Mouse (Mus musculus): ENCODE data around the gene AC124108.1. TPM values are rescaled to one million over a fixed set of nuclear protein-coding genes. Genes with fewer than 3 reads are reported as not detected.
A peak's percentile ranks its signal among the peaks of the same experiment; 100 is the strongest.

Gene AC124108.1
- polyA plus RNA-seq, 1 experiment from 2014 or later, result not detected

DNA sequence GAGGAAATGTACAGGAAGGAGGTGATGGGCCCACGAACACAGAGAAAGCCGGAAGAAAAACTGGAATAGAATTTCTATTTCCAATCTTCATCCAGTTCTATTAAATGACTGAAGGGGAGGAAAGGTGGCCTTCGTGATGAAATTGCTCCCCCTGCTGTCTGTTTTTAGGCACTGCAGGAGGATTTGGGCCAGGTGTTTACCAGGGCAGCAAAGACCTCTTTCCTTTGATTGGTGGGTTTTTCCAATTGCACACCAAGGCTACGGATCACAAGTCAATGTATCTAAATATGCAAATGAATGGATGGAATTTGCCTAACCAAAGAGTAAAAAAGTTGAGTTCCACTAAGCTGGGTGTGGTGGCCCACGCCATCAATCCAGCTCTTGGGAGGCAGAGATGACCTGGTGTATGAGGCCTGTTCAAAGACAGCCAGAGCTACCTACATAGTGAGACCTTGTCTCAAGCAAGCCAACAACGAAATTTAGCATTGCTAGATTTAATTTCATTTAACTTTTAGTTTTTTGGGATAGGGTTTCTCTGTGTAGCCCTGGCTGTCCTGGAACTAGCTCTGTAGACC, 46.4 kb downstream of the AC124108.1 start:
- TF ChIP-seq EP300 (IDR thresholded peaks at IDR 0.05; ENCODE audit: low read depth) (no peak), CTCF (IDR thresholded peaks at IDR 0.05; ENCODE audit: low read depth) (peak; percentile 93)
- Histone ChIP-seq H3K27ac (ENCODE audit: low read depth) (no peak overlapping the region), H3K9me3 (ENCODE audit: low read length) (no peaks in the 10 kb centered on the region), H3K4me1 (ENCODE audit: insufficient read depth) (no peaks in the 10 kb centered on the region), H3K4me2 (ENCODE audit: low read depth, low read length) (no peak overlapping the region), H3K36me3 (replicated peaks; ENCODE audit: insufficient read depth, low read length) (no peaks in the 10 kb centered on the region), H3K4me3 (ENCODE audit: low read depth, low read length) (no peak overlapping the region), H3K27me3 (ENCODE audit: insufficient read depth, low read length) (0 out of 2 replicates have a peak, but pooled peaks cover 9% of the 10 kb centered on the region), H3K9ac (replicated peaks) (no peak overlapping the region)
- 17% methylated on average over 6 of the region's 6 CpGs for WGBS (ENCODE audit: insufficient replicate concordance)
- peak; percentile 64 for DNase-seq
- no peak for ATAC-seq

- no peak for DNase-seq
- Histone ChIP-seq H3K4me2 (ENCODE audit: low read depth, low read length) (no peak overlapping the region), H3K4me1 (ENCODE audit: insufficient read depth) (no peaks in the 10 kb centered on the region; the same call in 1 of the 2 replicates), H3K9me3 (ENCODE audit: low read length) (no peaks in the 10 kb centered on the region), H3K27me3 (ENCODE audit: insufficient read depth, low read length) (no peaks in the 10 kb centered on the region), H3K4me3 (ENCODE audit: low read depth, low read length) (no peak overlapping the region), H3K27ac (ENCODE audit: low read depth) (no peak overlapping the region), H3K36me3 (replicated peaks; ENCODE audit: insufficient read depth, low read length) (no peaks in the 10 kb centered on the region), H3K9ac (replicated peaks) (no peak overlapping the region)
- WGBS (ENCODE audit: insufficient replicate concordance), result 59% methylated on average over 5 of the region's 5 CpGs
- ATAC-seq, result no peak
- TF ChIP-seq CTCF (IDR thresholded peaks at IDR 0.05; ENCODE audit: low read depth), result no peak
- TF ChIP-seq EP300 (IDR thresholded peaks at IDR 0.05; ENCODE audit: low read depth), result no peak
These were observed 53.8 kb downstream of the AC124108.1 start for GRCm38 (mm10) chr1:132245010-132245409.

GRCm38 (mm10) chr1:132246137-132246536, 54.9 kb downstream of the AC124108.1 start:
- DNase-seq (no peak), ATAC-seq (0 out of 2 replicates have a peak, but pooled peaks have one; percentile 27)
- H3K4me3 ChIP-seq (ENCODE audit: low read depth, low read length), result no peak overlapping the region
- TF ChIP-seq EP300 (IDR thresholded peaks at IDR 0.05; ENCODE audit: low read depth), result no peak
- no peak for TF ChIP-seq CTCF (IDR thresholded peaks at IDR 0.05; ENCODE audit: low read depth)
- no peaks in the 10 kb centered on the region for H3K36me3 ChIP-seq (replicated peaks; ENCODE audit: insufficient read depth, low read length)
- no peak overlapping the region for H3K27ac ChIP-seq (ENCODE audit: low read depth)
- H3K9ac ChIP-seq (replicated peaks), result no peak overlapping the region
- no peaks in the 10 kb centered on the region; the same call in 1 of the 2 replicates for H3K4me1 ChIP-seq (ENCODE audit: insufficient read depth)
- H3K4me2 ChIP-seq (ENCODE audit: low read depth, low read length), result no peak overlapping the region
- H3K27me3 ChIP-seq (ENCODE audit: insufficient read depth, low read length), result no peaks in the 10 kb centered on the region
- 27% methylated on average over 6 of the region's 6 CpGs for WGBS (ENCODE audit: insufficient replicate concordance)
- no peaks in the 10 kb centered on the region for H3K9me3 ChIP-seq (ENCODE audit: low read length)

GRCm38 (mm10) chr1:132246641-132247040, 55.4 kb downstream of the AC124108.1 start:
- Histone ChIP-seq H3K4me2 (ENCODE audit: low read depth, low read length) (no peak overlapping the region), H3K27ac (ENCODE audit: low read depth) (no peak overlapping the region), H3K4me3 (ENCODE audit: low read depth, low read length) (no peak overlapping the region), H3K27me3 (ENCODE audit: insufficient read depth, low read length) (no peaks in the 10 kb centered on the region), H3K9me3 (ENCODE audit: low read length) (no peaks in the 10 kb centered on the region), H3K4me1 (ENCODE audit: insufficient read depth) (no peaks in the 10 kb centered on the region; the same call in 1 of the 2 replicates), H3K36me3 (replicated peaks; ENCODE audit: insufficient read depth, low read length) (no peaks in the 10 kb centered on the region), H3K9ac (replicated peaks) (no peak overlapping the region)
- TF ChIP-seq EP300 (IDR thresholded peaks at IDR 0.05; ENCODE audit: low read depth) (no peak), CTCF (IDR thresholded peaks at IDR 0.05; ENCODE audit: low read depth) (no peak)
- 87% methylated on average over 4 of the region's 4 CpGs for WGBS (ENCODE audit: insufficient replicate concordance)
- ATAC-seq (no peak), DNase-seq (no peak)

DNA sequence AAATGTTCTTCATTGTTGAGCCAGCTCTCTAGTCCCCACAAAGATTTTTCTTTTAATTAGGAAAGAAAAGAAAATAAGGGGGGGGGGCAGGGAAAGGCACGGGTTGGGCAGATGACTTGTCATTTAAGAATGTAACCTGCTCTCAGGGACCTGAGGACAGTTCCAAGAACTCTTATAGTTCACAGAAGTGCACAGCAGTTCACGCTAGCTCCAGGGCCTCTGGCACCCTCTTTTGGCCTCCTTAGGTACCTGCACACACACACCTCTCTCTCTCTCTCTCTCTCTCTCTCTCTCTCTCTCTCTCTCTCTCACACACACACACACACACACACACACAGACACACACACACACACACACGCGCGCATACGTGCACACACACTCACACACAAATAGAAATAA, 63.2 kb downstream of the AC124108.1 start:
- Histone ChIP-seq H3K27ac (ENCODE audit: low read depth) (no peak overlapping the region), H3K27me3 (ENCODE audit: insufficient read depth, low read length) (no peaks in the 10 kb centered on the region), H3K9me3 (ENCODE audit: low read length) (no peaks in the 10 kb centered on the region), H3K9ac (replicated peaks) (no peak overlapping the region), H3K36me3 (replicated peaks; ENCODE audit: insufficient read depth, low read length) (no peaks in the 10 kb centered on the region), H3K4me3 (ENCODE audit: low read depth, low read length) (no peak overlapping the region), H3K4me1 (ENCODE audit: insufficient read depth) (no peaks in the 10 kb centered on the region), H3K4me2 (ENCODE audit: low read depth, low read length) (no peak overlapping the region)
- DNase-seq (no peak), ATAC-seq (no peak)
- TF ChIP-seq EP300 (IDR thresholded peaks at IDR 0.05; ENCODE audit: low read depth) (no peak), CTCF (IDR thresholded peaks at IDR 0.05; ENCODE audit: low read depth) (peak; percentile 16; the same call in 1 of the 2 replicates)
- WGBS (ENCODE audit: insufficient replicate concordance), result 81% methylated on average over 6 of the region's 6 CpGs

MicroRNA genes within 50 kb of the gene (microRNA counts, 519-probe panel; counts per million panel counts)
- microRNA mmu-miR-135b, result not detected

Small RNAs within 50 kb of the gene (microRNA-seq; reads per million reads assigned to microRNA genes)
- 1.2 reads per million for gene Mir135b

Other genes with a start within 250 kb of the AC124108.1 start
- 4.3 and 6.0 TPM in 2 replicates for gene Slc45a3, start 228.5 kb upstream of the AC124108.1 start, polyA plus RNA-seq (2015; fragmentation: Nextera tagmentation; extraction: Ambion mirVana)
- gene Elk4, start 183.8 kb upstream of the AC124108.1 start, polyA plus RNA-seq (2015; fragmentation: Nextera tagmentation; extraction: Ambion mirVana), result 10.7 and 14.6 TPM in 2 replicates
- 2.3 and 2.8 TPM in 2 replicates for gene Mfsd4a, start 123.4 kb upstream of the AC124108.1 start, polyA plus RNA-seq (2015; fragmentation: Nextera tagmentation; extraction: Ambion mirVana)
- gene Cdk18, start 51.8 kb upstream of the AC124108.1 start, polyA plus RNA-seq (2015; fragmentation: Nextera tagmentation; extraction: Ambion mirVana), result 3.5 and 4.5 TPM in 2 replicates
- not detected in 2 replicates for gene Lemd1, start within 50 bp of the AC124108.1 start, polyA plus RNA-seq (2015; fragmentation: Nextera tagmentation; extraction: Ambion mirVana)
- gene Gm10188, start 38.3 kb downstream of the AC124108.1 start, polyA plus RNA-seq (2015; fragmentation: Nextera tagmentation; extraction: Ambion mirVana), result not detected in 2 replicates
- gene Klhdc8a, start 107.2 kb downstream of the AC124108.1 start, polyA plus RNA-seq (2015; fragmentation: Nextera tagmentation; extraction: Ambion mirVana), result 0.32 and 0.40 TPM in 2 replicates
- 6.0 and 6.8 TPM in 2 replicates for gene Nuak2, start 124.7 kb downstream of the AC124108.1 start, polyA plus RNA-seq (2015; fragmentation: Nextera tagmentation; extraction: Ambion mirVana)
- 154 TPM in 2 replicates for gene Tmcc2, start 199.8 kb downstream of the AC124108.1 start, polyA plus RNA-seq (2015; fragmentation: Nextera tagmentation; extraction: Ambion mirVana)
- 2.3 and 2.9 TPM in 2 replicates for gene Dstyk, start 226.1 kb downstream of the AC124108.1 start, polyA plus RNA-seq (2015; fragmentation: Nextera tagmentation; extraction: Ambion mirVana)